Comparison of ENCODE assay signal across 7 mouse cellular contexts in the genomic region with DNA sequence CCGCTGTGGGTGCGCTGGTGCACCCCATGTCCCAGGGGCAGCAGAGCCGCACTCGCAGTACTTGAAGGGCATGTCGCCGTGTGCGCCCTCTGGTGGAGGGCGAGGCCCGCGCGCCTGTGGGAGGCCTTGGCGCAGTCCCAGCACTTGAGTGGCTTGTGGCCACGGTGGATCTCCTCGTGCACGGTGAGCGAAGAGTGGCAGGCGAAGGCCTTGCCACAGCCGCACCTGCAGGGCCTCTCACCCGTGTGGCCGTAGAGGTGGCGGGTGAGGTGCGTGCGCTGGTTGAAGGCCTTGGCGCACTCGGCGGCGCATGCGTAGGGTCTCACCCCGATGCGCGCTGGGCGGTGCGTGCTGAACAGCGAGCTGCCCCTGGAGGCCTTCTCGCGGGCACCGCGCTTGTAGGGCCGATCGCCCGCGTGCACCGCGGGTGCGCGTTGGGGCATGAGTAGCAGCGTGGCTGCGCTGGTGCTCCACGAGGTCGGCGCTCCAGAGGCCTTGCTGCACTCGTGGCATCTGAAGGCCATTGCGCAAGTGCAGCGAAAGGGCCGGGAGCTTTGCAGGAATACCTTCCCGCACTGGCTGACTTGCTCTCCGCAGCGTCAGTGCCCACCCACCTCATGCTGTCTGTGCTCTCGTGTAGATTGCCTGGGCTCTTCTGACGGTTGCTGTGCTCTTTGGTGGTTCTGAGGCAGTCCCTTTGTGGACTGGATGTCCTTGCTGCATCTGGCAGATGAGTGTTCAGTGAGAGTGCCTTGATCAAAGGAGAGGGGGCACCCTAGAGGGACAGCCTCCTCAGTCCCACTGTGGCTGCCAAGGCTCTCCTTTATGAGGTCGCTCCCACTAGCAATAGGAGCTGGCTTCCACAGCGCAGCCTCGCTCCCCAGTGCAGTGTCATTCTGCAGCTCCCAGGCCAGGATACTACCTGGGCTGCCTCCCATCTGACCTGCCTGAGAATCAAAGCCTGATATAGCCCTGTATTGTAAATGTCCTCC. TPM values are rescaled to one million over a fixed set of nuclear protein-coding genes. Genes with fewer than 3 reads are reported as not detected.
DNase-seq lines count a peak whose midpoint lies in the region; ATAC-seq lines count a peak whose summit lies in the region.

No protein-coding gene starts in this region.

- peak overlapping the region; percentile 44; the same call in 1 of the 2 replicates for H3K27ac ChIP-seq in forebrain, embryonic 13.5 days

- H3K9ac ChIP-seq in forebrain, embryonic 13.5 days = peak overlapping the region; percentile 75

- WGBS in forebrain, embryonic 13.5 days = under 1% methylated on average over 63 of the region's 63 CpGs

- peak overlapping the region; percentile 53 for H3K4me3 ChIP-seq in forebrain, embryonic 13.5 days

- ATAC-seq in forebrain, embryonic 13.5 days = peak; percentile 91
- ATAC-seq in hematopoietic stem cell, adult 5-6 weeks (replicated peaks in 1 of 2; ENCODE audit: insufficient read depth in 1 of 2, low FRiP score in 2 of 2, low TSS enrichment in 1 of 2, low read depth in 1 of 2, poor library complexity in 2 of 2, severe bottlenecking in 2 of 2) = peak; percentile 89 to 90

- H3K27me3 ChIP-seq in forebrain, embryonic 13.5 days = peaks cover 52% of the 10 kb centered on the region

- H3K36me3 ChIP-seq in forebrain, embryonic 13.5 days (ENCODE audit: poor library complexity, severe bottlenecking) = no peaks in the 10 kb centered on the region

- H3K9me3 ChIP-seq in forebrain, embryonic 13.5 days (replicated peaks) = no peaks in the 10 kb centered on the region

- peak; percentile 50 for DNase-seq in NIH3T3 (ENCODE audit: low read depth)
- peak; percentile 64 for DNase-seq in cerebellum, adult 11 months
- DNase-seq in layer of hippocampus, adult 9-11 months = peak; percentile 63
- DNase-seq in lung, postnatal 36 days = peak; percentile 84
- DNase-seq in right cerebral cortex, postnatal 10 days (ENCODE audit: low spot score in 2 of 2) = peak; percentile 73 to 75

- H3K4me2 ChIP-seq in forebrain, embryonic 13.5 days = peak overlapping the region; percentile 85

- peaks cover 8% of the 10 kb centered on the region; the same call in 1 of the 2 replicates for H3K4me1 ChIP-seq in forebrain, embryonic 13.5 days

RNA-seq across cellular contexts. Expression of a gene that starts 17.2 kb away (rescaled TPM):
- polyA plus RNA-seq in forebrain, embryonic 13.5 days (2015; fragmentation: Nextera tagmentation; extraction: Ambion mirVana) = 0.27 and 0.55 TPM in 2 replicates
- total RNA-seq in hematopoietic stem cell, adult 5-6 weeks (2017) = not detected in 2 replicates

RNA-seq across cellular contexts. Expression of a gene that starts 18.6 kb away (rescaled TPM):
- polyA plus RNA-seq in forebrain, embryonic 13.5 days (2015; fragmentation: Nextera tagmentation; extraction: Ambion mirVana) = 0.76 and 1.1 TPM in 2 replicates
- total RNA-seq in hematopoietic stem cell, adult 5-6 weeks (2017) = not detected in 2 replicates

RNA-seq across cellular contexts. Expression of a gene that starts 22.5 kb away (rescaled TPM):
- polyA plus RNA-seq in forebrain, embryonic 13.5 days (2015; fragmentation: Nextera tagmentation; extraction: Ambion mirVana) = 4.5 and 6.1 TPM in 2 replicates
- total RNA-seq in hematopoietic stem cell, adult 5-6 weeks (2017) = 1.2 TPM in 1 of 2 replicates, not detected in the other

RNA-seq across cellular contexts. Expression of a gene that starts 56.3 kb away (rescaled TPM):
- polyA plus RNA-seq in forebrain, embryonic 13.5 days (2015; fragmentation: Nextera tagmentation; extraction: Ambion mirVana) = 53.4 and 55.6 TPM in 2 replicates
- 16.0 and 23.1 TPM in 2 replicates for total RNA-seq in hematopoietic stem cell, adult 5-6 weeks (2017)

Comparison
In these comparisons a context has a peak if more than half of its experiments do, and no peak if none do; other contexts are left out.
1. Peak in every context shown above with its lines: DNase-seq, ATAC-seq, H3K4me3 ChIP-seq and H3K27ac ChIP-seq.